Mouse (Mus musculus): ENCODE measurements around the gene Sh3pxd2a. TPM values are rescaled to one million over a fixed set of nuclear protein-coding genes. Genes with fewer than 3 reads are reported as not detected.
"Not testable (repeated sequence)": the region's sequence is repeated elsewhere in the genome, so short reads cannot be mapped to it uniquely, and the experiment has no call there.

Gene Sh3pxd2a
- polyA plus RNA-seq, 1 experiment: 119 TPM

DNA sequence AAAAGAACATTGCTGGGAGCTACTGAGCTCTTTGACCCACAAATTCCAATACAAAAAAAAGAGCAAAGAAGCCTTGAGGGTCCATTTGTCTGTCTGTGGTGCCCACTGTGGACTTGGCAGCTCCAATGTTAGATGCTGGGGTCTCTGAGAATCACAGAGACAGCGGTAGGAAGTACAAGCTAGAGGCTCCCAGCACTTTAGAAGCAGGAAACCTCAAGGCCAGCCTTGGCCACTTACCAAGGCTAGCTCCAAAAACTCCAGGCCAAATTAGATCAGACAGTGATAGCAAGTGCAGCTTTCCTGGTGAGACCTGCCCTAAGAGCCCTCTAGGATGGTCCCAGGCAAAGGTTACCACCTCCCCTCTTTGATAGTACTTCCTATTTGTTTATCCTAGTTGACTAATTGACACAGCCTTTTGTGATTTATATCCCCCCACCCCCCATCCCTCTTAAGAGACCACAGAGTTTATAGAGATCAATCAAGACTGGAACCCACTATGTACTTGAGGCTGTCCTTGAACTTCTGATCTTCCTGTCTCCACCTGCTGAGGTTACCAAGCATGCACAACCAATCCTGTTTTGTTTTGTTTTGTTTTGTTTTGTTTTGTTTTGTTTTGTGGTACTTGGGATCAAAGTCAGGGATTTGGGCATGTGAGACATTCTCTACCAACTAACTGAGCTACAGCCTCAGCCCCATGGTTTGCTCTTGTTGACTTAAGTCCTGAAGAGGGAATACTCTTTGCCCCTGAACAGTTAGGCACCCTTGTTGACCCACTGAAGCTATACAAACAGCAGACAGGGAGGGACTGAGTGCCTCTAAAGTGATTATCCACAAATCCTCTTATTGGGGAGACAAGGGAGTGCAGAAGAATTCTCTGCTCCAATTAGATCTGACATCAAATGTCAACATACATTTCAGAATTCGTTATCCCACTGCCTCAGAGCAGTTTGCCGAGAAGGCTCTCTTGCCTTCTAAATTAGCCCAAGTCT is 60.5 kb downstream of the Sh3pxd2a start:
- H3K4me1 ChIP-seq (ENCODE audit: control insufficient read depth, insufficient read depth, insufficient read length, low read length): peaks cover 43% of the 10 kb centered on the region
- H3K4me3 ChIP-seq (ENCODE audit: insufficient read depth, low read depth, low read length): no peak overlapping the region
- H3K27ac ChIP-seq (replicated peaks; ENCODE audit: low read depth, low read length): peak overlapping the region; percentile 23

DNA sequence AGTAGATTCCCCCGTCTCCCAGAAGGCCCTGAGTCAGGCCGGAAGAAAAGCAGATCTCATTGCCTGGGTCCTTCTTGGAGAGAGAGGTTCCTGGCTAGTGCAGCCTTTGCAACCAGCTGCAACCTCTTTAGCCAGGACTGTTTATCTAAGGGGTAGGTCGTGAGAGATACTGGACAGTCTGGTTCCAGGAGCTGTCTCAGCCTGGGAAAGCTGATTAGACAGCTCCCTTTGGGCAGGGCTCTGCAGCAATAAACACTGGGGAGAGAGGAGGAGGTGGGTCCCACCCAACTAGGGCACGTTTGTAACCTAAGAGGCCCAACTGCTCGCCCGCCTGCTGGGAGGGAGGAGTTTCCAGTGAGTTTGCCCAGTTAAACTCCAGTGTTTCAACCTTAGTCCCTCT is 61.2 kb downstream of the Sh3pxd2a start:
- Histone ChIP-seq H3K4me1 (ENCODE audit: control insufficient read depth, insufficient read depth, insufficient read length, low read length) (peaks cover 39% of the 10 kb centered on the region), H3K27ac (replicated peaks; ENCODE audit: low read depth, low read length) (peak overlapping the region; percentile 23), H3K4me3 (ENCODE audit: insufficient read depth, low read depth, low read length) (no peak overlapping the region)

DNA sequence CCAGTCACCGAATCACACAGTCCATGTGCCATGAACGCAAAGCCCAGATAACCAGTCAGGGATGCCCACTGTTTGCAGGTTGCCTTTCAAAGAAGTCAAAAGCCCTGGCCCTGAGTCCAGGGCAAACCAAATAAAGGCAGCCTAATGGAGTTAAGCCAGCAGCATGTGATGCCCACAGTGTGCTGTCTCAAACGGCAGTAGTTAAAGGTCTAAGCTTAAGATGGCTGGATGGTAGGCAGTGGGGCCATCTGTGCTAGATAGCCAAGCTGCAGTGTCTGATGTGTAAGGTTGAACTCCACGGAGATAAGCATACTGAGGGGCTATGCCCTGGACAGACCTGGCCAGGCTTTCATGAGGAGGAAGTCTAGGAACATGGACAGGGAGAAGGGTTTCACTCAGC is 61.7 kb downstream of the Sh3pxd2a start:
- no peak overlapping the region for H3K4me3 ChIP-seq (ENCODE audit: insufficient read depth, low read depth, low read length)
- H3K4me1 ChIP-seq (ENCODE audit: control insufficient read depth, insufficient read depth, insufficient read length, low read length): peaks cover 39% of the 10 kb centered on the region
- peak overlapping the region; percentile 23 for H3K27ac ChIP-seq (replicated peaks; ENCODE audit: low read depth, low read length)

DNA sequence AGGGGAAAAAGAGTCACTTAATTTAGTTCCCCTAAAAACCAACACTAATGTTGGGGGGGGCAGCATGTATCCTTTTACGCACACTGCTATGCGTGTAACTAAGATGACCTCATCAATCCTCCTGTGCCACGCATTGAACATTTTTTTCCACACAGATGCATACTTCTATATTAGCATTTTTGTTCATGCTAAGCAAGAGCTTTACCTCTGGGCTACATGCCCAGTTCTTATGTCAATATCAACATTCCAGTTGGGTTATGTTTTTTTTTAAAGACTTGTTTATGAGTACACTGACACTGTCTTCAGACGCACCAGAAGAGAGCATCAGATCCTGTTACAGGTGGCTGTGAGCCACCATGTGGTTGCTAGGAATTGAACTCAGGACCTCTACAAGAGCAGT is 64.5 kb downstream of the Sh3pxd2a start:
- Histone ChIP-seq H3K4me3 (ENCODE audit: insufficient read depth, low read depth, low read length) (no peak overlapping the region), H3K4me1 (ENCODE audit: control insufficient read depth, insufficient read depth, insufficient read length, low read length) (peaks cover 26% of the 10 kb centered on the region), H3K27ac (replicated peaks; ENCODE audit: low read depth, low read length) (no peak overlapping the region)

DNA sequence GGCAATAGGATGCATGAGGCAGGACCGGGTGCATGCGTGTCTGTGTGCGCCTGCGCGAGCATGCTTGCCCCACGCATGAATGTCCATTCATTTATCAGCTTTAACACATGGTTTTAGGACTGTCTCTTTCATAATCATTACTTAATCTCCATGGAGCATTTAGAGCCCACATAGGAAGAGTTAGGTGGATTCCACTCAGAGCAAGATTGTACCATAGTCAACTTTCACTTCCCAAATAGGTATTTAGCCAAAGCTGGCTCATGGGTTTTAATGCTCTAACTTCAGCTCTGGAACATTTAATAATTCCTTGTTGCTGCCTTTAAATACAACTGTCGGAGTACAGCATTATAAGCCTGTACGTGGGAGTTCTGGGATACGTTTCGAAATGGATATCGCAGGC is 65.2 kb downstream of the Sh3pxd2a start:
- H3K4me3 ChIP-seq (ENCODE audit: insufficient read depth, low read depth, low read length): no peak overlapping the region
- H3K27ac ChIP-seq (replicated peaks; ENCODE audit: low read depth, low read length): no peak overlapping the region
- peaks cover 25% of the 10 kb centered on the region for H3K4me1 ChIP-seq (ENCODE audit: control insufficient read depth, insufficient read depth, insufficient read length, low read length)

DNA sequence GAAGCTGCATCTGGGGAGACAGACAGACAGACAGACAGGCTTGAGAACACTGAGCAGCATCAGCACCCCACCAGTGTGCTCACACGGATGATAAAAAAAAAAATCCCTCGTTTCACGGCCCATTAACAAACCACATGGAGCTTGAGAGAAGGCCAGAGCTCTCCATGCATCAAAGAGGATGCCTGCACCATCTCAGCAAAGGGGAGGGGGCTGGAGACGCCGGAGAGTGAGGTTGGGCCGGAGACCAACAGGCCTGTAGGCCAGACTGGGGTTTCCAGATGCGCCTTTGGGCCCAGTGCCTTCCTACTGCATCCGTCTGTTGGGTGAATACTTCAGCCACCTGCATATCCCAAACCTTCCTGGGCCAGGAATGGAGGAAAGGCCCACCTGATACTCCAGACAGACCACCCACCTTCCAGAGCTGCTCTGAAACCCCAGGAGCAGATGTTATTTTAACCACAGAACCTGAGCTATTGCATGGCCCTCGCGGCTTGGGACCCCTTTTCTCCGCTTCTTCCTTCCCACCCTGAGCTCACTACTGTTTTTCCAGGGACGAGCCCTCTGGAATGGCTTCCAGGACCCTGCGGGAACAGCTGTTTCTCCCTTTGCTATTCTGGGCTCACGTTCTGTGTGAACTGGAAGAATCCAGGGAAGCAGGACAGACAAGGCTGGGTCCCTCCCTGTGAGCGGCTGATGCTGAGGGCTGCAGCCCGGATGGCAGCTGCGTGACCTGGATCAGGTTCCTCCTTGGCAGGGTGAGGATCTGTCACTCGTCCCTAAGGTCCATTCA is 66.1 kb downstream of the Sh3pxd2a start:
- Histone ChIP-seq H3K4me3 (ENCODE audit: insufficient read depth, low read depth, low read length) (no peak overlapping the region), H3K4me1 (ENCODE audit: control insufficient read depth, insufficient read depth, insufficient read length, low read length) (peaks cover 15% of the 10 kb centered on the region), H3K27ac (replicated peaks; ENCODE audit: low read depth, low read length) (no peak overlapping the region)

DNA sequence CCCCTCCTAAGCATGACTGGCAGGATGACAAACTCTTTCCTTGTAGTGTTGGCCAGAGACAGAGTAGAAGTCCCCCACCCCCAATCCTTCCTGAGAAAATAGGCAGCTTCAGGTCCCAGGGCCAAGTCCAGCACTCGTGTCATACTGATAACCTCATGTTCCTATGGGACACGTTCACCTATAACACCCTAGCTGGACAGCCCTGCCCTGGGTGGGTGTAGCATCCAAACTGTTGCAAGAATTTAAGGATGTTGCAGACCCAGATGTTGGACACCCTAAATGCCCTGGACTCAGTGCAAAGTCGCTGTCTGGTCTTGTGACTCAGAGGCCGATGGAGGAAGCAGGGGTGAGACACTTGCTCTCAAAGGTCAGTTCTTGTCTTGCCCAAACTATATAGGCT is 68.9 kb downstream of the Sh3pxd2a start:
- H3K27ac ChIP-seq (replicated peaks; ENCODE audit: low read depth, low read length): no peak overlapping the region
- H3K4me1 ChIP-seq (ENCODE audit: control insufficient read depth, insufficient read depth, insufficient read length, low read length): peaks cover 3% of the 10 kb centered on the region
- no peak overlapping the region for H3K4me3 ChIP-seq (ENCODE audit: insufficient read depth, low read depth, low read length)

DNA sequence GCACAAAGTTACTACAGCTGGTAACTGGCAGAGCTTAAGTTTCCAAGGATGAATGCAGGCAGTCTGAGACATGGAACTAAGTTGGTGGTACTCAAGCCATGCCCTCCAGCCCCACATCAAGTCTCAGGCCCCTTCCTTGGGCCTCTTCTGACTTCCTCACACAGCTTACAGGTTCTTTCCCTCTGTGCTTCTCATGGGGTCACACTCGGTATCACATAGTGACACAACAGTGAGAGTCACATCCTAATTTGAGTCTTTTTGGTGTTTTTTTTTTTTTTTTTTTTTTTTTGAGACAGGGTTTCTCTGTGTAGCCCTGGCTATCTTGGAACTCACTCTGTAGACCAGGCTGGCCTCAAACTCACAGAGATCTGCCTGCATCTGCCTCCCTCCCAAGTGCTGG is 69.4 kb downstream of the Sh3pxd2a start:
- not testable (repeated sequence) for H3K4me3 ChIP-seq (ENCODE audit: insufficient read depth, low read depth, low read length); H3K27ac ChIP-seq (replicated peaks; ENCODE audit: low read depth, low read length)

DNA sequence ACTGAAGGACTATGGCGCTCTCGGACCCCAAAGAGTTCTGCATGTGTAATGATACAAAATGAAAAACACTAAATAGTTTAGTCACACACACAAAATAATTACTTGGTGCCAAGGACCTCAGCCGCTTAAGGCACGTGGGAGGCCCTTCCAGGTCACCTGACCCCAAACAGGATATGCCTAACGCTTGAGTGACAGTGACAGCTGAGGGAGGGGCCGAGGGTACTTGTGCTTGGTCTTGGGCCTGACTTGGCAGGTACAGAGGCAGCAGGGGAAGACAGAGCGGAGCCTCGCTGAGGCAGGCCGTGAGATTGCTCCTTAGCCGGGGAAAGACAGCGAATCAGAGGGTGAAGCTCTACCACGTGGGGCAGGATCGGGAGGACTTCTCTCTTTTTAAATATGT is 73.3 kb downstream of the Sh3pxd2a start:
- peaks cover 16% of the 10 kb centered on the region for H3K4me1 ChIP-seq (ENCODE audit: control insufficient read depth, insufficient read depth, insufficient read length, low read length)
- no peak overlapping the region for H3K4me3 ChIP-seq (ENCODE audit: insufficient read depth, low read depth, low read length)
- H3K27ac ChIP-seq (replicated peaks; ENCODE audit: low read depth, low read length): peak overlapping the region; percentile 1; the same call in 1 of the 2 replicates

More for the DNA sequence above, 69.4 kb downstream of the Sh3pxd2a start:
- not testable (repeated sequence) for H3K4me1 ChIP-seq (ENCODE audit: control insufficient read depth, insufficient read depth, insufficient read length, low read length)

DNA sequence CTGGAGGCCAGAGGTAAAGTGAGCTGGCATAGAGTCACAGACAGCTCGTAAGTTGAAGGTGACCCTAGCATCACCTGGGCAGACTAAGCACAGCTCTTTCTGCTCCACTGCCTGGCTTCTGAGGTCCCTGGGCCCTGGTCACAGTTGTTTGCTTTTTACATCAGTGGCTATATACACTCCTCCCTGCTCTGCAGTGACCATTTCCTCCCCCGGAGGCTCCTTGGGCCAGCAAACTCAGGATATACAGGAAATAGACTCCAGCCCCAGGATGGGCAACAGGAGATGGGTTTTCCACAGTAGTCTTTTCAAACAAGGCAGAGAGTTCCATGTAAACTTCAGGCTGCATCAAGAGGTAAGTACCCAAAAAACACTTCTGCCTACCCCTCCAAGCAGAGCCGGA is 76.3 kb downstream of the Sh3pxd2a start:
- H3K27ac ChIP-seq (replicated peaks; ENCODE audit: low read depth, low read length): peak overlapping the region; percentile 72
- peaks cover 15% of the 10 kb centered on the region for H3K4me1 ChIP-seq (ENCODE audit: control insufficient read depth, insufficient read depth, insufficient read length, low read length)
- no peak overlapping the region for H3K4me3 ChIP-seq (ENCODE audit: insufficient read depth, low read depth, low read length)

DNA sequence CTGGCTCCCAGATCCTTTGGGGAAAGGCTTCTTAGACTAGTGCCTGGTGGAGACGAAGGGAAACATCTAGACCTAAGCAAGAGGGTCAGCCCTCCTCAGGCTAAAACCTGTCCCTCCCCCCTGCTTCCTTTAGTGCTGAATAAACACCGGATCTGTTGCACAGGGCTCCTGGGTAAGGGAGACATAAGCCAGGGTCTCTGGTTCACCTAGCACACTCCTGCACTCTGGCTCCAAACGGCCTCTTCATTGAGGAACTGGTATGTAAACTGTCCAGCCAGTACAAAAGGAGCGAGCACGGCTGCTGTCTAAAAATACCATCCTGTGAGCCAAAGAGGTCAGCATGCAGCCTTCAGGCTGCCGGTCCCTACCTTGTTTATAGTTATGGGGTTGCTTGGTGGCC is 76.8 kb downstream of the Sh3pxd2a start:
- Histone ChIP-seq H3K27ac (replicated peaks; ENCODE audit: low read depth, low read length) (peak overlapping the region; percentile 71), H3K4me1 (ENCODE audit: control insufficient read depth, insufficient read depth, insufficient read length, low read length) (peaks cover 15% of the 10 kb centered on the region), H3K4me3 (ENCODE audit: insufficient read depth, low read depth, low read length) (no peak overlapping the region)

DNA sequence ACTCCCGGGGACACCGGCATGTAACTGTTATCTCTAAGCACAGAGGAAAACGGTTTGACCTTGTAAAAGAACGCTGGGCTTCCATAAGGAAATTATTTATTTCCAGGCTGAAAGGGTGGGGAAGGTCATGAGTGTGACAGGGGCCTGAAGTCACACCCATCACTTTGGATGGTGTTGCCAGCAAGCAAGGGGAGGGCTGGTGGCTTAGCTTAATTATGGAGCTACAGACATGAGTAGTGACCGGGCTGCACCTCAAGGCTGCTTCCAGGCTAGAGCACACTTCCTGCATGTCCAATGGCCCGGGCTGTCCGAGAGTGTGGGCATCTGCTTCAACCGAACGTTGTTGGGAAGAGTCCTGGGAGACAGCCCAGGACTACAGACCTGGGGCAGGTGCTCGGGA is 78.2 kb downstream of the Sh3pxd2a start:
- Histone ChIP-seq H3K27ac (replicated peaks; ENCODE audit: low read depth, low read length) (peak overlapping the region; percentile 43; the same call in 1 of the 2 replicates), H3K4me3 (ENCODE audit: insufficient read depth, low read depth, low read length) (no peak overlapping the region), H3K4me1 (ENCODE audit: control insufficient read depth, insufficient read depth, insufficient read length, low read length) (peaks cover 15% of the 10 kb centered on the region)

DNA sequence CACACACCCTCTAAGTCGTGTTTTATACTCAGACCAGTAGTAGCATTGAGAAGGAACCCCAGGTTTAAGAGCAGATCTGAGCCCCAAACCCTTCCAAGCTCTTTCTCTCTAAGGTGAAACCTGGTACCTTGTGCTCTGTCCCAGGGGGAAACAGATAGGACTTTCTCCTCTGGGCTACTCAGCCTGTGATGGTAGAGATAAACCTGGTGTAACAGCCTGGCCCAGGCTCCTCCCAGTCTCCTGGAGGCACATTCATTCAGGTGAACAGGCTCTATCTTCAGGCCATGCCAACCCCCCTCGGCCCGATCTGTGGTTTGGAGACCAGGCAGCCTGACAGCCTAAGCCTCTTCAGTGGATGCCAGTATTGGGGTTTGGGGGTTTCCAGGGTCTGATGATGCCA is 79.6 kb downstream of the Sh3pxd2a start:
- H3K4me1 ChIP-seq (ENCODE audit: control insufficient read depth, insufficient read depth, insufficient read length, low read length): peaks cover 15% of the 10 kb centered on the region
- no peak overlapping the region for H3K27ac ChIP-seq (replicated peaks; ENCODE audit: low read depth, low read length)
- H3K4me3 ChIP-seq (ENCODE audit: insufficient read depth, low read depth, low read length): no peak overlapping the region

DNA sequence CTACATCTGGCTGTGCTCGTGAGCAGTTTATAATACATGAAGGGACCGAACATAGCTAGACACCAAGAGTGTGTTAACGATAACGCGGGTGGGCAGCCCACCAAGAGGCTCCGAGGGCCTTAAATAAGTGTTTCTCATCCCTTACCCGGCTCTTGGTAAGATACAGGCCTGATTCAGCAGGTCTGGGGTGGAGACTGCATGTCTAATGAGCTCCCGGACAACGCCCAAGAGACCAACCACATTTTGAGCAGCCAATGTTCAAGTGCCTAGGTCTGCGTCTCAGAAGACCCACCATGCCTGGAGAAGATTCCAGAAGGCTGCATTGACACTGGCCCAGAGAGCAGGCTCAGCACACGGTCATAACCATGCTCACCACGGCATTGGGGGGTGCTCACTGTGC is 80.2 kb downstream of the Sh3pxd2a start:
- peaks cover 15% of the 10 kb centered on the region for H3K4me1 ChIP-seq (ENCODE audit: control insufficient read depth, insufficient read depth, insufficient read length, low read length)
- no peak overlapping the region for H3K4me3 ChIP-seq (ENCODE audit: insufficient read depth, low read depth, low read length)
- H3K27ac ChIP-seq (replicated peaks; ENCODE audit: low read depth, low read length): no peak overlapping the region

DNA sequence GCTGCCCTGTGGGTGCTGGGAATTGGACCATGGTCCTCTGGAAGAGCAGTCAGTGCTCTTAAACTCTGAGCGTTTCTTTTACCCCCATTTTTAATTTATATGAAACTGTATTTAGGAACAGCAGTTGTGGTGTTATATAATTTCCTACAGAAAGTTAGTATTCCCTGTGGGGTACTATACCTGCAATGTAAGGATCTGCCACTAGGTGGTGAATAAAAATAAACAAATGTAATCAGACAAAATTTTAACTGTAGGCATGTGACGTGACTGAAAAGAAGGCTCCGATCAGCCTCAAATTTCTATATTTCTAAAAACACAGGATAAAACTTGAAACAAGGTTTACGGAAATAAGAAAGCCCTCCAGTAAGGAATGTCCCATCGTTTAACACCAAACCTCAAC is 81.9 kb downstream of the Sh3pxd2a start:
- peaks cover 13% of the 10 kb centered on the region for H3K4me1 ChIP-seq (ENCODE audit: control insufficient read depth, insufficient read depth, insufficient read length, low read length)

More for the DNA sequence above, 81.9 kb downstream of the Sh3pxd2a start:
- H3K4me3 ChIP-seq (ENCODE audit: insufficient read depth, low read depth, low read length): no peak overlapping the region
- no peak overlapping the region for H3K27ac ChIP-seq (replicated peaks; ENCODE audit: low read depth, low read length)

Measured in brown adipose tissue, adult 24 weeks (tissue).